Comparison of ENCODE assay signal across 8 mouse cellular contexts in genomic region chr7:80058405-80059063, GRCm38 (mm10). TPM values are rescaled to one million over a fixed set of nuclear protein-coding genes. Genes with fewer than 3 reads are reported as not detected.
DNase-seq lines count a peak whose midpoint lies in the region; ATAC-seq and TF ChIP-seq lines count a peak whose summit lies in the region.

No protein-coding gene starts in this region.

- H3K27ac ChIP-seq in heart, embryonic 12.5 days (ENCODE audit: poor library complexity, severe bottlenecking): peak overlapping the region; percentile 89
- H3K27ac ChIP-seq in hindbrain, embryonic 14.5 days: peak overlapping the region; percentile 47; the same call in 1 of the 2 replicates
- no peak overlapping the region for H3K27ac ChIP-seq in cerebellum, adult 2 months (ENCODE audit: insufficient read depth, low read length)

- TF ChIP-seq CTCF in cerebellum, adult 2 months (IDR thresholded peaks at IDR 0.05; ENCODE audit: borderline replicate concordance, insufficient read depth, low read depth, low read length): no peak

- no peak for TF ChIP-seq POLR2A in cerebellum, adult 2 months (IDR thresholded peaks at IDR 0.05; ENCODE audit: borderline replicate concordance, insufficient read depth, low read length)

- H3K36me3 ChIP-seq in heart, embryonic 12.5 days: 0 out of 2 replicates have a peak, but pooled peaks cover under 1% of the 10 kb centered on the region
- H3K36me3 ChIP-seq in hindbrain, embryonic 14.5 days (replicated peaks; ENCODE audit: control insufficient read depth, insufficient read depth): no peaks in the 10 kb centered on the region

- H3K4me3 ChIP-seq in heart, embryonic 12.5 days: no peak overlapping the region
- H3K4me3 ChIP-seq in hindbrain, embryonic 14.5 days (replicated peaks; ENCODE audit: low read length): no peak overlapping the region
- no peak overlapping the region for H3K4me3 ChIP-seq in cerebellum, adult 2 months (replicated peaks; ENCODE audit: insufficient read depth, low read depth, low read length)

- WGBS in heart, embryonic 12.5 days: 69% methylated on average over 4 of the region's 4 CpGs
- 61% methylated on average over 4 of the region's 4 CpGs for WGBS in hindbrain, embryonic 14.5 days
- WGBS in cerebellum, adult 2 months: 90% methylated on average over 4 of the region's 4 CpGs

- ATAC-seq in heart, embryonic 12.5 days (ENCODE audit: insufficient number of reproducible peaks, low FRiP score): no peak
- ATAC-seq in hindbrain, embryonic 14.5 days (ENCODE audit: low FRiP score): no peak

- no peak overlapping the region for H3K9ac ChIP-seq in heart, embryonic 12.5 days
- no peak overlapping the region for H3K9ac ChIP-seq in hindbrain, embryonic 14.5 days

- peaks cover 77% of the 10 kb centered on the region for H3K4me1 ChIP-seq in heart, embryonic 12.5 days (replicated peaks)
- H3K4me1 ChIP-seq in hindbrain, embryonic 14.5 days (replicated peaks; ENCODE audit: control insufficient read depth, insufficient read depth, low read length): peaks cover 39% of the 10 kb centered on the region
- peaks cover 38% of the 10 kb centered on the region for H3K4me1 ChIP-seq in cerebellum, adult 2 months (ENCODE audit: control insufficient read depth, insufficient read depth, low read length)

- H3K27me3 ChIP-seq in heart, embryonic 12.5 days (replicated peaks): no peaks in the 10 kb centered on the region
- H3K27me3 ChIP-seq in hindbrain, embryonic 14.5 days (ENCODE audit: control insufficient read depth, insufficient read depth, low read length): no peaks in the 10 kb centered on the region
- H3K27me3 ChIP-seq in cerebellum, adult 2 months (ENCODE audit: control insufficient read depth, insufficient read depth, low read length): no peaks in the 10 kb centered on the region

- DNase-seq in heart, adult 8-10 months (ENCODE audit: low spot score): no peak
- DNase-seq in adrenal gland, postnatal 36 days: peak; percentile 47 to 53
- DNase-seq in hindbrain, embryonic 14.5 days (ENCODE audit: low spot score): no peak
- DNase-seq in lung, postnatal 10 days: peak; percentile 37
- DNase-seq in right cerebral cortex, adult 18-20 months: no peak
- DNase-seq in gastrocnemius, postnatal 10 days: no peak
- no peak for DNase-seq in cerebellum, adult 2 months

- H3K4me2 ChIP-seq in heart, embryonic 12.5 days: no peak overlapping the region
- no peak overlapping the region for H3K4me2 ChIP-seq in hindbrain, embryonic 14.5 days (replicated peaks)

- H3K9me3 ChIP-seq in heart, embryonic 12.5 days (replicated peaks): no peaks in the 10 kb centered on the region
- no peaks in the 10 kb centered on the region for H3K9me3 ChIP-seq in hindbrain, embryonic 14.5 days (ENCODE audit: control insufficient read depth, low read length)

RNA-seq across cellular contexts. Expression of gene Zfp710, which starts 33.9 kb away (rescaled TPM):
- polyA plus RNA-seq in heart, embryonic 12.5 days (2016; fragmentation: Nextera tagmentation; extraction: Ambion mirVana): 13.5 and 13.7 TPM in 2 replicates
- total RNA-seq in heart, adult 8-10 months (2022): 10 to 100 TPM; 28.5 to 39.5 (median 31.3) TPM
- total RNA-seq in adrenal gland, postnatal 36 days (2021): 10 to 100 TPM; 14.2 to 15.5 TPM
- polyA plus RNA-seq in hindbrain, embryonic 14.5 days (2014; fragmentation: Nextera tagmentation; extraction: Ambion mirVana): 14.7 and 17.5 TPM in 2 replicates
- 10 to 100 TPM; 14.2 to 16.7 TPM for total RNA-seq in gastrocnemius, postnatal 10 days (2021)
- 10.9 and 11.0 TPM in 2 replicates for polyA plus RNA-seq in cerebellum, adult 2 months (2012; rRNA removed)

RNA-seq across cellular contexts. Expression of gene Idh2, which starts 56.7 kb away (rescaled TPM):
- polyA plus RNA-seq in heart, embryonic 12.5 days (2016; fragmentation: Nextera tagmentation; extraction: Ambion mirVana): 1,569 and 1,607 TPM in 2 replicates
- total RNA-seq in heart, adult 8-10 months (2022): 1,000 to 10,000 TPM; 2,287 to 2,565 (median 2,388) TPM
- total RNA-seq in adrenal gland, postnatal 36 days (2021): 100 to 1,000 TPM; 148 to 188 TPM
- 198 and 205 TPM in 2 replicates for polyA plus RNA-seq in hindbrain, embryonic 14.5 days (2014; fragmentation: Nextera tagmentation; extraction: Ambion mirVana)
- 100 to 1,000 TPM; 244 to 271 TPM for total RNA-seq in gastrocnemius, postnatal 10 days (2021)
- 77.9 and 84.0 TPM in 2 replicates for polyA plus RNA-seq in cerebellum, adult 2 months (2012; rRNA removed)

Comparison
In these comparisons a context has a peak if more than half of its experiments do, and no peak if none do; other contexts are left out.
1. DNase-seq: peak in adrenal gland, postnatal 36 days (2 of 2) and lung, postnatal 10 days (single experiment); none in heart, adult 8-10 months (single experiment), hindbrain, embryonic 14.5 days (single experiment), right cerebral cortex, adult 18-20 months (single experiment), gastrocnemius, postnatal 10 days (single experiment) and cerebellum, adult 2 months (0 of 2).
2. RNA of gene Idh2, which starts 56.7 kb away (total RNA-seq): 2,287 to 2,565 TPM in heart, adult 8-10 months; 244 to 271 TPM in gastrocnemius, postnatal 10 days and 148 to 188 TPM in adrenal gland, postnatal 36 days; every median in the first group is over 4 times any median in the second.